Comparison of ENCODE assay signal across 10 mouse cellular contexts in the genomic region with DNA sequence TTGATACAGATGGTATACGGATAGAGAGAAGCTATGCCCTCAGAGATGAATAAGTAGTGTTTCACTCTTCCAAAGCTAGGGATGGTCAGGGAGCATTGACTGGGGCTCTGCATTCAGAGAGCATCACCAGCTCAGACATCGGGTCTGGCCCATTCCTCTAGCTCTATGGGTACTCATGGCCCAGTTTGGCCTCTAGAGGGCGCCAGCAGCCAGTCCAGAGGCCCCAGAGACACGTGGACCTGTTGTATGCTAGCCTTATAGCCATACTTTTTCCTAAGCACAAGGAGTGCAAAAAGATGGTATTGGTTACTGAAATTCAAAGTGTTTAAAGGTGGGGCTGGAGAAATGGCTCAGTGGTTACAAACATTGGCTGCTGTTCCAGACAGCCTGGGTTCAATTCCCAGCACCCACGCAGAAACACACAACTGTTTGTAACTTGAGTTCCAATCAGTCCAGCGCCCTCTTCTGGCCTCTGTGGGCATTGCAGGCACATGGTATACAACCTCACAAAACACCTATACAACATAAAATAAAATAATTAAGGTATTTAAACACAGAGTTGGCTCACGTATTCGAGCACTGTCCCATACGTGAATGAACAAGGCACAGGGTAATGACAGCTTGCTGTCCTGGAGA.
DNase-seq lines count a peak whose midpoint lies in the region; ATAC-seq and TF ChIP-seq lines count a peak whose summit lies in the region.
"Had no signal": no experiment of that assay in that cellular context is flagged by ENCODE, and none has a peak within 500 bp of the region (broad histone marks: within the 10 kb centered on the region; RNA-seq: fewer than 3 reads in every experiment).

No protein-coding gene starts in this region.

- no peak overlapping the region for H3K4me2 ChIP-seq in forebrain, postnatal 0 days (ENCODE audit: low read depth)
- H3K4me2 ChIP-seq in forebrain, embryonic 12.5 days, result no peak overlapping the region
- H3K4me2 ChIP-seq in midbrain, embryonic 14.5 days (ENCODE audit: low read length), result no peak overlapping the region
- no peak overlapping the region for H3K4me2 ChIP-seq in midbrain, embryonic 13.5 days (replicated peaks)
- H3K4me2 ChIP-seq: embryonic facial prominence, embryonic 15.5 days had no signal

- H3K9ac ChIP-seq in forebrain, postnatal 0 days, result no peak overlapping the region
- no peak overlapping the region for H3K9ac ChIP-seq in forebrain, embryonic 12.5 days
- H3K9ac ChIP-seq in midbrain, embryonic 14.5 days (replicated peaks; ENCODE audit: low read length), result no peak overlapping the region
- no peak overlapping the region for H3K9ac ChIP-seq in midbrain, embryonic 13.5 days (replicated peaks)
- H3K9ac ChIP-seq: embryonic facial prominence, embryonic 15.5 days had no signal

- peak; percentile 57 for TF ChIP-seq CTCF in forebrain, postnatal 0 days (IDR thresholded peaks at IDR 0.05; ENCODE audit: low read depth)

- WGBS in forebrain, postnatal 0 days, result 59% methylated on average over 9 of the region's 9 CpGs
- WGBS in forebrain, embryonic 12.5 days, result 68% methylated on average over 9 of the region's 9 CpGs
- 65% methylated on average over 9 of the region's 9 CpGs for WGBS in midbrain, embryonic 14.5 days
- whole genome bisulfite sequencing in midbrain, embryonic 13.5 days, result 63% methylated on average over 9 of the region's 9 CpGs

- H3K36me3 ChIP-seq in forebrain, postnatal 0 days (ENCODE audit: insufficient read depth), result no peaks in the 10 kb centered on the region
- no peaks in the 10 kb centered on the region for H3K36me3 ChIP-seq in forebrain, embryonic 12.5 days (replicated peaks)
- H3K36me3 ChIP-seq in midbrain, embryonic 14.5 days (ENCODE audit: control insufficient read depth, insufficient read depth, low read length), result no peaks in the 10 kb centered on the region
- H3K36me3 ChIP-seq in midbrain, embryonic 13.5 days, result no peaks in the 10 kb centered on the region
- H3K36me3 ChIP-seq: embryonic facial prominence, embryonic 15.5 days had no signal

- H3K4me3 ChIP-seq in forebrain, postnatal 0 days (ENCODE audit: low read depth, low read length), result no peak overlapping the region
- no peak overlapping the region for H3K4me3 ChIP-seq in forebrain, embryonic 12.5 days (replicated peaks)
- no peak overlapping the region for H3K4me3 ChIP-seq in midbrain, embryonic 14.5 days (replicated peaks; ENCODE audit: low read depth, low read length)
- no peak overlapping the region for H3K4me3 ChIP-seq in midbrain, embryonic 13.5 days (replicated peaks)
- H3K4me3 ChIP-seq: embryonic facial prominence, embryonic 15.5 days had no signal

- DNase-seq in forebrain, postnatal 0 days, result peak; percentile 69
- DNase-seq in midbrain, embryonic 14.5 days, result peak; percentile 60
- peak; percentile 31 to 34 for DNase-seq in cerebellum, postnatal 36 days
- peak; percentile 41 for DNase-seq in retina, postnatal 7 days (ENCODE audit: low read depth, low spot score)
- no peak for DNase-seq in layer of hippocampus, postnatal 14 days (ENCODE audit: low spot score in 2 of 2)
- no peak for DNase-seq in urinary bladder, postnatal 25 days (ENCODE audit: low spot score)
- DNase-seq: thymus, adult 18-20 months had no signal

- no peak for ATAC-seq in forebrain, postnatal 0 days
- ATAC-seq in forebrain, embryonic 12.5 days (ENCODE audit: low FRiP score), result no peak
- no peak for ATAC-seq in midbrain, embryonic 14.5 days (ENCODE audit: low FRiP score, low TSS enrichment)
- ATAC-seq in midbrain, embryonic 13.5 days, result no peak

- no peaks in the 10 kb centered on the region for H3K9me3 ChIP-seq in forebrain, postnatal 0 days (ENCODE audit: low read length)
- no peaks in the 10 kb centered on the region for H3K9me3 ChIP-seq in forebrain, embryonic 12.5 days
- H3K9me3 ChIP-seq in midbrain, embryonic 14.5 days (ENCODE audit: control insufficient read depth, low read length), result no peaks in the 10 kb centered on the region
- H3K9me3 ChIP-seq in midbrain, embryonic 13.5 days, result no peaks in the 10 kb centered on the region
- H3K9me3 ChIP-seq: embryonic facial prominence, embryonic 15.5 days had no signal

- no peaks in the 10 kb centered on the region for H3K27me3 ChIP-seq in forebrain, postnatal 0 days (ENCODE audit: insufficient read depth, low read length)
- no peaks in the 10 kb centered on the region; the same call in 1 of the 2 replicates for H3K27me3 ChIP-seq in forebrain, embryonic 12.5 days
- H3K27me3 ChIP-seq in midbrain, embryonic 14.5 days (ENCODE audit: control insufficient read depth, insufficient read depth, low read length), result no peaks in the 10 kb centered on the region
- 0 out of 2 replicates have a peak, but pooled peaks cover 3% of the 10 kb centered on the region for H3K27me3 ChIP-seq in midbrain, embryonic 13.5 days

- H3K4me1 ChIP-seq in forebrain, postnatal 0 days (ENCODE audit: insufficient read depth), result peaks cover 28% of the 10 kb centered on the region
- H3K4me1 ChIP-seq in forebrain, embryonic 12.5 days, result peaks cover 24% of the 10 kb centered on the region
- H3K4me1 ChIP-seq in midbrain, embryonic 14.5 days (ENCODE audit: control insufficient read depth, insufficient read depth, low read length), result peaks cover 12% of the 10 kb centered on the region; the same call in 1 of the 2 replicates
- peaks cover 31% of the 10 kb centered on the region for H3K4me1 ChIP-seq in midbrain, embryonic 13.5 days (replicated peaks)
- H3K4me1 ChIP-seq: embryonic facial prominence, embryonic 15.5 days had no signal

- H3K27ac ChIP-seq in forebrain, postnatal 0 days (ENCODE audit: low read depth, low read length), result no peak overlapping the region
- no peak overlapping the region for H3K27ac ChIP-seq in forebrain, embryonic 12.5 days
- H3K27ac ChIP-seq in midbrain, embryonic 14.5 days (replicated peaks; ENCODE audit: low read depth, low read length), result no peak overlapping the region
- H3K27ac ChIP-seq in midbrain, embryonic 13.5 days, result no peak overlapping the region
- H3K27ac ChIP-seq: embryonic facial prominence, embryonic 15.5 days had no signal

Comparison
In these comparisons a context has a peak if more than half of its experiments do, and no peak if none do; other contexts are left out.
1. DNase-seq: peak in forebrain, postnatal 0 days (single experiment), midbrain, embryonic 14.5 days (single experiment), cerebellum, postnatal 36 days (2 of 2) and retina, postnatal 7 days (single experiment); none in layer of hippocampus, postnatal 14 days (0 of 2) and urinary bladder, postnatal 25 days (single experiment).